Mouse (Mus musculus) spleen, adult 2 months (tissue): ENCODE results near the gene Svopl. TPM values are rescaled to one million over a fixed set of nuclear protein-coding genes. Genes with fewer than 3 reads are reported as not detected.
A peak's percentile ranks its signal among the peaks of the same experiment; 100 is the strongest.

ENCODE experiments used
- DNase-seq, 2 experiments: peaks; one replicate each; pipeline versions ENCODE4 v3.0.0 to v3.0.0-alpha.2; 2012 to 2021; ENCODE audit warnings: low spot score in 2 of 2, low read depth in 1 of 2
- H3K27ac ChIP-seq: fragments of 200-500 bp; 2 replicates; pipeline ENCODE4 v1.5.1; 2012; ENCODE audit warnings: low read length, inconsistent platforms; ENCODE audit not compliant: insufficient read depth
- H3K27me3 ChIP-seq: fragments of 200-500 bp; 2 replicates; pipeline ENCODE4 v1.6.1; 2012; ENCODE audit warnings: mild to moderate bottlenecking, moderate library complexity, low read length, inconsistent platforms; ENCODE audit not compliant: control insufficient read depth, insufficient read depth
- H3K36me3 ChIP-seq: fragments of 200-500 bp; 2 replicates; pipeline ENCODE4 v1.6.1; 2012; ENCODE audit warnings: mild to moderate bottlenecking, low read length, inconsistent platforms; ENCODE audit not compliant: control insufficient read depth, insufficient read depth
- H3K4me1 ChIP-seq: fragments of 200-500 bp; 2 replicates; pipeline ENCODE4 v1.6.1; 2011; ENCODE audit warnings: inconsistent platforms; ENCODE audit not compliant: control insufficient read depth, insufficient read depth, insufficient read length
- H3K4me3 ChIP-seq: fragments of 200-500 bp; 2 replicates; pipeline ENCODE4 v1.5.1; 2011; ENCODE audit warnings: mild to moderate bottlenecking, inconsistent platforms; ENCODE audit not compliant: insufficient read depth, insufficient read length; ENCODE audit errors: extremely low read depth
- CTCF ChIP-seq: fragments of 200-500 bp; IDR thresholded peaks from 2 replicates; pipeline ENCODE4 v1.5.1; 2011; ENCODE audit warnings: mild to moderate bottlenecking, inconsistent platforms; ENCODE audit not compliant: insufficient read depth, insufficient read length, insufficient replicate concordance; ENCODE audit errors: extremely low read depth
- POLR2A ChIP-seq: fragments of 200-500 bp; IDR thresholded peaks from 2 replicates; pipeline ENCODE4 v1.6.1; 2011; ENCODE audit warnings: low read depth, low read length, inconsistent platforms
- WGBS: fragments of 180-500 bp; shearing (Covaris S2); methylation state at CpG from one replicate; pipeline ENCODE4 v1.1.7; 2018; 5-methylcytosine and 5-hydroxymethylcytosine counted together
- polyA plus RNA-seq: library from polyadenylated mRNA; depleted of rRNA; stranded (reverse); fragments of >200 nt; gene quantifications from 2 replicates; pipeline ENCODE4 v1.2.3, GENCODE M21; 2012

The Svopl gene
- polyA plus RNA-seq, 1 experiment, result 0.06 TPM

GRCm38 (mm10) chr6:38073592-38073991, 26.8 kb upstream of the Svopl start:
- Histone ChIP-seq H3K4me1 (no peaks in the 10 kb centered on the region), H3K27me3 (no peaks in the 10 kb centered on the region), H3K27ac (no peak overlapping the region), H3K4me3 (no peak overlapping the region), H3K36me3 (no peaks in the 10 kb centered on the region)
- TF ChIP-seq CTCF (no peak), POLR2A (no peak)
- no peak for DNase-seq
- WGBS, result 92% methylated on average over 3 of the region's 3 CpGs

GRCm38 (mm10) chr6:38072137-38072796, 25.5 kb upstream of the Svopl start:
- H3K36me3 ChIP-seq, result no peaks in the 10 kb centered on the region
- WGBS, result 83% methylated on average over 5 of the region's 5 CpGs
- no peaks in the 10 kb centered on the region for H3K4me1 ChIP-seq
- H3K27me3 ChIP-seq, result no peaks in the 10 kb centered on the region
- no peak overlapping the region for H3K4me3 ChIP-seq
- no peak for TF ChIP-seq POLR2A
- no peak overlapping the region for H3K27ac ChIP-seq
- DNase-seq, result no peak

DNA sequence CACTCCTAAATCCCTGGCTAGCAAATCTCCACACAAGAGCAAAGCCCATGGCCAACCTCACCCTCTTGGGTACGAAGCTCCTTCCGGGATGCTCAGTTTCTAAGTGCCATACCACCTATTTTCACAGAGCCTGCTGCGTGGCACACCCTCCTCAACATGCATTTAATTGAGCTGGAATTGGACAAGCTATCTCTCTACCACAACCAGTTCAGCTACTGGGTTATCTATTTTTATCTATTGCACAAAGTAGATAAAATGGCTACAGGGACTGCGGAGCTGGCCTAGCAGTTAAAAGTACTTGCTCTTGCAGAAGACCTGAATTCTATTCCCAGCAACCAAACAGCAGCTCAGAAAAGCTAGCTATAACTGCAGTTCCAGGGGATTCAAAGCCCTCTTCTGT, 24.5 kb upstream of the Svopl start:
- no peaks in the 10 kb centered on the region for H3K4me1 ChIP-seq
- no peaks in the 10 kb centered on the region for H3K36me3 ChIP-seq
- no peak for DNase-seq
- H3K27ac ChIP-seq, result no peak overlapping the region
- no peak overlapping the region for H3K4me3 ChIP-seq
- 86% methylated on average over 4 of the region's 4 CpGs for WGBS
- TF ChIP-seq POLR2A (no peak), CTCF (no peak)
- H3K27me3 ChIP-seq, result no peaks in the 10 kb centered on the region

DNA sequence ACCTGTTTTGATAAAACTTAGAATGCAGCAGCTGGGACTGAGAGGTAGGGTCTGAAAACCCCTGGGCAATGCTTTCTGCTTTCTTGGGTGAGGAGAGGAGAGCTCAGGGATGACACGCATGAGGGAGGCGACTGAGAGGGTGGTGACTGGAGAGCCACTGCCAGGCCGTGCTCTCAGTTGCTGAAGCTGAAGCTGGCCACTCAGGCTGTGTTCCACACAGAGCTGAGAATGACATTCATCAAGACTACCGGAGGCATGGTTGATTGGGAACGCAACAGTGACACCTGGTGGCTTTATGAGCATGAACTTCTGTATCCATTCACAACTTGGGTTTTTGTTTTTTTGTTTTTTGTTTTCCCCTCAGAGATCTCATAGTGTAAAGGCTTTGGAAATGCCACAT, 19.4 kb upstream of the Svopl start:
- 2% methylated on average over 5 of the region's 5 CpGs for WGBS
- H3K4me3 ChIP-seq, result no peak overlapping the region
- no peaks in the 10 kb centered on the region for H3K27me3 ChIP-seq
- no peaks in the 10 kb centered on the region for H3K36me3 ChIP-seq
- peaks cover 8% of the 10 kb centered on the region; the same call in 1 of the 2 replicates for H3K4me1 ChIP-seq
- H3K27ac ChIP-seq, result no peak overlapping the region
- peak; percentile 49 to 58 for DNase-seq
- TF ChIP-seq POLR2A (no peak), CTCF (peak; percentile 64; the same call in 1 of the 2 replicates)

- no peak for DNase-seq
- peak overlapping the region; percentile 35; the same call in 1 of the 2 replicates for H3K4me3 ChIP-seq
- no peaks in the 10 kb centered on the region for H3K27me3 ChIP-seq
- peaks cover 8% of the 10 kb centered on the region; the same call in 1 of the 2 replicates for H3K4me1 ChIP-seq
- H3K36me3 ChIP-seq, result no peaks in the 10 kb centered on the region
- TF ChIP-seq CTCF (no peak), POLR2A (no peak)
- WGBS, result 35% methylated on average over 11 of the region's 11 CpGs
- H3K27ac ChIP-seq, result no peak overlapping the region
These were observed 18.8 kb upstream of the Svopl start for GRCm38 (mm10) chr6:38065501-38066122.

- whole genome bisulfite sequencing, result 62% methylated on average over 3 of the region's 3 CpGs
- Histone ChIP-seq H3K4me3 (peak overlapping the region; percentile 15; the same call in 1 of the 2 replicates), H3K4me1 (peaks cover 8% of the 10 kb centered on the region; the same call in 1 of the 2 replicates), H3K27me3 (no peaks in the 10 kb centered on the region), H3K27ac (no peak overlapping the region), H3K36me3 (no peaks in the 10 kb centered on the region)
- TF ChIP-seq CTCF, result no peak
- no peak for DNase-seq
These were observed 18.3 kb upstream of the Svopl start for GRCm38 (mm10) chr6:38065122-38065500.

- no peak for DNase-seq
- Histone ChIP-seq H3K4me3 (no peak overlapping the region), H3K27ac (no peak overlapping the region), H3K4me1 (peaks cover 8% of the 10 kb centered on the region; the same call in 1 of the 2 replicates), H3K36me3 (no peaks in the 10 kb centered on the region), H3K27me3 (no peaks in the 10 kb centered on the region)
- no peak for TF ChIP-seq CTCF
- TF ChIP-seq POLR2A, result no peak
- WGBS, result 11% methylated on average over 2 of the region's 2 CpGs
These were observed 17.8 kb upstream of the Svopl start for GRCm38 (mm10) chr6:38064621-38065020.
